Mouse (Mus musculus) brain, adult 2 months (tissue): ENCODE measurements around the gene Sec22a.

Experiments
- DNase-seq: peaks from one replicate; pipeline ENCODE4 v3.0.0; 2011; ENCODE audit warnings: low read depth, low spot score

Gene Sec22a

GRCm38 (mm10) chr16:35363150-35364062, at the start of gene Sec22a:
Sec22a (minus strand) TSS chr16:35363918.
- DNase-seq, result peak; percentile 98

GRCm38 (mm10) chr16:35406706-35407105, 43.0 kb upstream of the Sec22a start:
- DNase-seq, result no peak

- peak; percentile 15 for DNase-seq
Observed at GRCm38 (mm10) chr16:35406166-35406565, 42.4 kb upstream of the Sec22a start.

- peak; percentile 60 for DNase-seq
Observed at GRCm38 (mm10) chr16:35405348-35406080, 41.8 kb upstream of the Sec22a start.

GRCm38 (mm10) chr16:35404864-35405263, 41.1 kb upstream of the Sec22a start:
- no peak for DNase-seq

GRCm38 (mm10) chr16:35403891-35404290, 40.2 kb upstream of the Sec22a start:
- DNase-seq, result no peak

- no peak for DNase-seq
Observed at GRCm38 (mm10) chr16:35403356-35403755, 39.6 kb upstream of the Sec22a start.

- no peak for DNase-seq
Observed at GRCm38 (mm10) chr16:35392813-35393212, 29.1 kb upstream of the Sec22a start.

- peak; percentile 34 for DNase-seq
Observed at GRCm38 (mm10) chr16:35385654-35386053, 21.9 kb upstream of the Sec22a start.

GRCm38 (mm10) chr16:35380048-35380447, 16.3 kb upstream of the Sec22a start:
- no peak for DNase-seq

GRCm38 (mm10) chr16:35379344-35379743, 15.6 kb upstream of the Sec22a start:
- DNase-seq, result no peak

- no peak for DNase-seq
Observed at GRCm38 (mm10) chr16:35364063-35364428, 328 bp upstream of the Sec22a start.

GRCm38 (mm10) chr16:35362221-35362620, 1.5 kb downstream of the Sec22a start:
- DNase-seq, result no peak

- peak; percentile 72 for DNase-seq
Observed at GRCm38 (mm10) chr16:35360593-35360992, 3.1 kb downstream of the Sec22a start.

GRCm38 (mm10) chr16:35357449-35357848, 6.3 kb downstream of the Sec22a start:
- no peak for DNase-seq

GRCm38 (mm10) chr16:35330451-35330850, 33.3 kb downstream of the Sec22a start:
- DNase-seq, result no peak

- DNase-seq, result no peak
Observed at GRCm38 (mm10) chr16:35319773-35320172, 43.9 kb downstream of the Sec22a start.

GRCm38 (mm10) chr16:35319335-35319734, 44.4 kb downstream of the Sec22a start:
- peak; percentile 71 for DNase-seq

GRCm38 (mm10) chr16:35318397-35318796, 45.3 kb downstream of the Sec22a start:
- DNase-seq, result no peak

GRCm38 (mm10) chr16:35317460-35317859, 46.3 kb downstream of the Sec22a start:
- no peak for DNase-seq

GRCm38 (mm10) chr16:35316856-35317264, 46.9 kb downstream of the Sec22a start:
- no peak for DNase-seq

- no peak for DNase-seq
Observed at GRCm38 (mm10) chr16:35315496-35315895, 48.2 kb downstream of the Sec22a start.

GRCm38 (mm10) chr16:35311586-35311985, 52.1 kb downstream of the Sec22a start:
- DNase-seq, result no peak
